Mouse (Mus musculus) liver, adult 2 months (tissue): ENCODE measurements around the gene Tk1.

ENCODE experiments used
- CTCF ChIP-seq: fragments of 200-500 bp; IDR thresholded peaks from 2 replicates; pipeline ENCODE4 v1.5.1; 2011; ENCODE audit warnings: low read depth, low read length, control low read depth
- POLR2A ChIP-seq: fragments of 200-500 bp; IDR thresholded peaks from 2 replicates; pipeline ENCODE4 v1.6.1; 2011; ENCODE audit warnings: low read length, control low read depth; ENCODE audit not compliant: insufficient read depth; ENCODE audit errors: extremely low read depth

DNA sequence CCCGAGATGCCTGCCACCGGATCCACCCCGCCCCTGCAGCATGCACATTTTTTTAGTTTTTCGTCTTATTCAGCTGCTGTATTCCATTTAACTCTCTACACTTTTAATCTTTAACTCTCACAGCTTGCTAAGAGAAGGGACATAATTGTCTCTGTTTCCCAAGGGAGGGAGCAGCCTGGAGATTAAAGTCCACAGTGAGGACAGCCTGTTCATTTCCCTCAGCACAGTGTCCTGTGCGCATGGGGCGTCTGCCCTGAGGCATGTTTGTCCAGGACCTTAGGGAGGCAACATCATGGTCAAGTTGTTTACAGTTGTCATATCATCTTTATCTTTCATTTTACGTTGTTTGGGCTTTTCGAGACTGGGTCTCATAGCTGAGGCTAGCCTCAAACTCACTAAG is 8.2 kb upstream of the Tk1 start:
- TF ChIP-seq POLR2A (no peak), CTCF (no peak)
